Mouse (Mus musculus): Measurements from ENCODE around the gene H2al1f.
"Not testable (repeated sequence)": the region's sequence is repeated elsewhere in the genome, so short reads cannot be mapped to it uniquely, and the experiment has no call there.

H2al1f gene

GRCm38 (mm10) chrX:11314858-11315257, at the start of gene H2al1f:
TSS of gene H2al1f (plus strand) at chrX:11315158.
- DNase-seq (ENCODE audit: low read depth) = not testable (repeated sequence)

GRCm38 (mm10) chrX:11267791-11268190, 47.2 kb upstream of the H2al1f start:
- DNase-seq (ENCODE audit: low read depth) = no peak

- no peak for DNase-seq (ENCODE audit: low read depth)
These were observed 45.9 kb upstream of the H2al1f start for GRCm38 (mm10) chrX:11269074-11269473.

- DNase-seq (ENCODE audit: low read depth) = no peak
These were observed 41.8 kb upstream of the H2al1f start for GRCm38 (mm10) chrX:11273190-11273589.

- DNase-seq (ENCODE audit: low read depth) = no peak
These were observed 37.9 kb upstream of the H2al1f start for GRCm38 (mm10) chrX:11277083-11277482.

- DNase-seq (ENCODE audit: low read depth) = no peak
These were observed 34.2 kb upstream of the H2al1f start for GRCm38 (mm10) chrX:11280741-11281140.

- DNase-seq (ENCODE audit: low read depth) = no peak
These were observed 26.6 kb upstream of the H2al1f start for GRCm38 (mm10) chrX:11288306-11288882.

GRCm38 (mm10) chrX:11289244-11289643, 25.7 kb upstream of the H2al1f start:
- DNase-seq (ENCODE audit: low read depth) = no peak

GRCm38 (mm10) chrX:11298957-11299356, 16.0 kb upstream of the H2al1f start, which contains the start of gene H2al1a:
TSS of gene H2al1a (plus strand) at chrX:11299257.
- not testable (repeated sequence) for DNase-seq (ENCODE audit: low read depth)

- DNase-seq (ENCODE audit: low read depth) = not testable (repeated sequence)
These were observed 12.8 kb upstream of the H2al1f start, which contains the start of gene H2al1b for GRCm38 (mm10) chrX:11302132-11302531. TSS of gene H2al1b (plus strand) at chrX:11302432.

- not testable (repeated sequence) for DNase-seq (ENCODE audit: low read depth)
These were observed 9.6 kb upstream of the H2al1f start, which contains the start of gene H2al1c for GRCm38 (mm10) chrX:11305355-11305754. TSS of gene H2al1c (plus strand) at chrX:11305655.

- not testable (repeated sequence) for DNase-seq (ENCODE audit: low read depth)
These were observed 6.4 kb upstream of the H2al1f start, which contains the start of gene H2al1d for GRCm38 (mm10) chrX:11308524-11308923. TSS of gene H2al1d (plus strand) at chrX:11308824.

- DNase-seq (ENCODE audit: low read depth) = not testable (repeated sequence)
These were observed 3.3 kb upstream of the H2al1f start, which contains the start of gene H2al1e for GRCm38 (mm10) chrX:11311634-11312033. TSS of gene H2al1e (plus strand) at chrX:11311934.

- DNase-seq (ENCODE audit: low read depth) = not testable (repeated sequence)
These were observed 3.0 kb downstream of the H2al1f start, which contains the start of gene H2al1g for GRCm38 (mm10) chrX:11317956-11318355. TSS of gene H2al1g (plus strand) at chrX:11318256.

- DNase-seq (ENCODE audit: low read depth) = not testable (repeated sequence)
These were observed 6.2 kb downstream of the H2al1f start, which contains the start of gene H2al1h for GRCm38 (mm10) chrX:11321192-11321591. TSS of gene H2al1h (plus strand) at chrX:11321492.

- not testable (repeated sequence) for DNase-seq (ENCODE audit: low read depth)
These were observed 9.4 kb downstream of the H2al1f start, which contains the start of gene H2al1i for GRCm38 (mm10) chrX:11324359-11324758. TSS of gene H2al1i (plus strand) at chrX:11324659.

- DNase-seq (ENCODE audit: low read depth) = not testable (repeated sequence)
These were observed 12.6 kb downstream of the H2al1f start, which contains the start of gene H2al1j for GRCm38 (mm10) chrX:11327522-11327921. TSS of gene H2al1j (plus strand) at chrX:11327822.

GRCm38 (mm10) chrX:11345762-11346161, 30.8 kb downstream of the H2al1f start:
- DNase-seq (ENCODE audit: low read depth) = no peak

GRCm38 (mm10) chrX:11346756-11347155, 31.8 kb downstream of the H2al1f start:
- no peak for DNase-seq (ENCODE audit: low read depth)

- DNase-seq (ENCODE audit: low read depth) = no peak
These were observed 45.9 kb downstream of the H2al1f start for GRCm38 (mm10) chrX:11360823-11361222.

- DNase-seq (ENCODE audit: low read depth) = no peak
These were observed 46.3 kb downstream of the H2al1f start for GRCm38 (mm10) chrX:11361261-11361660.

GRCm38 (mm10) chrX:11363890-11364289, 48.9 kb downstream of the H2al1f start:
- DNase-seq (ENCODE audit: low read depth) = no peak

All from fibroblast of lung, adult 2 months (primary cell).